Mouse (Mus musculus): Measurements from ENCODE around the gene Slc6a21. TPM values are rescaled to one million over a fixed set of nuclear protein-coding genes. Genes with fewer than 3 reads are reported as not detected.

Slc6a21 gene
- polyA plus RNA-seq, 1 experiment from 2014 or later = not detected

DNA sequence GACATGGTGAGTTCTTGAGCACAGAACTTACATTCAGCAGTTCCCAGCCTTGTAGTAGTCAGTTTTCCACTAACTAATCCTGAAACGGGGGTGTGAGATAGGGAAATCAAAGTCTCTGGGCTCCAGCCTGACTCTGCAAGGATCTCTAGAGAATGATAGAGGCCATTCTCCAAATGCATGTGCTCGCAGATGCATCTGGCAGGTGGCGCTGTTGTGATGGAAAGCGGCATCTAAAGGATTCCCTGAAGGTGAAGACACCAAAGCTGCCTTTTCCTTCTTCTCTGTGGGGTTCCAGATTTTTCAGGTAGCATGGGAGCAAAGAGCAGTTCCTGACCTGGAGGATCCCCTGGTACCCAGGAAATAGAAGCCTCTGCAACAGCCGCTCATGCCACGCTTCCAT lies 23.0 kb downstream of the Slc6a21 start:
- Histone ChIP-seq H3K9ac (no peak overlapping the region), H3K4me1 (replicated peaks) (0 out of 2 replicates have a peak, but pooled peaks cover 2% of the 10 kb centered on the region)
- WGBS (ENCODE audit: insufficient replicate concordance) = 12% methylated on average over 6 of the region's 6 CpGs

DNA sequence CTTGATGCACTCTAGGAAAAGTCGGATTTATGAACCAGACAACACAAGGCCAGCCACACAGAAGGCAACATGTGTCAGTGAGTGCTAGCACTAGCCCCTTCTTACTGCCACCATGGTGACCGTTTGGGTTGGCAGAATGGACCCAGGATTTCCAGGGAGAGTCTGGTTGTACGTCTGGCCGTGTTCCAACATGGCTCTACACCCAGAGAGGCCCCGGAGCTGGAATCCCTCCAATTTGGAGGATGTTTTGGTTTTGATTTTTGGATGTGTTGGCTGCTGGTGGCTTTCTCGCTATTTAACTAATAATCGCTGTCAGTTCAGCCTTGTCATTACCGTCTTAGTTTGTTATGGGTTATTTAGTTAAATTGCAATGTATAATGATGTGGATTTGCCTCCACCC lies 25.3 kb downstream of the Slc6a21 start:
- Histone ChIP-seq H3K9ac (no peak overlapping the region), H3K36me3 (replicated peaks) (no peaks in the 10 kb centered on the region), H3K27ac (replicated peaks) (no peak overlapping the region), H3K4me1 (replicated peaks) (0 out of 2 replicates have a peak, but pooled peaks cover 4% of the 10 kb centered on the region), H3K27me3 (0 out of 2 replicates have a peak, but pooled peaks cover 10% of the 10 kb centered on the region), H3K4me3 (replicated peaks) (no peak overlapping the region), H3K9me3 (replicated peaks) (no peaks in the 10 kb centered on the region), H3K4me2 (no peak overlapping the region)
- 71% methylated on average over 8 of the region's 8 CpGs for WGBS (ENCODE audit: insufficient replicate concordance)
- ATAC-seq (ENCODE audit: insufficient read depth) = no peak

More for the DNA sequence above, 23.0 kb downstream of the Slc6a21 start:
- Histone ChIP-seq H3K4me2 (no peak overlapping the region), H3K27ac (replicated peaks) (no peak overlapping the region), H3K4me3 (replicated peaks) (no peak overlapping the region), H3K27me3 (0 out of 2 replicates have a peak, but pooled peaks cover 10% of the 10 kb centered on the region), H3K9me3 (replicated peaks) (no peaks in the 10 kb centered on the region), H3K36me3 (replicated peaks) (no peaks in the 10 kb centered on the region)
- no peak for ATAC-seq (ENCODE audit: insufficient read depth)

DNA sequence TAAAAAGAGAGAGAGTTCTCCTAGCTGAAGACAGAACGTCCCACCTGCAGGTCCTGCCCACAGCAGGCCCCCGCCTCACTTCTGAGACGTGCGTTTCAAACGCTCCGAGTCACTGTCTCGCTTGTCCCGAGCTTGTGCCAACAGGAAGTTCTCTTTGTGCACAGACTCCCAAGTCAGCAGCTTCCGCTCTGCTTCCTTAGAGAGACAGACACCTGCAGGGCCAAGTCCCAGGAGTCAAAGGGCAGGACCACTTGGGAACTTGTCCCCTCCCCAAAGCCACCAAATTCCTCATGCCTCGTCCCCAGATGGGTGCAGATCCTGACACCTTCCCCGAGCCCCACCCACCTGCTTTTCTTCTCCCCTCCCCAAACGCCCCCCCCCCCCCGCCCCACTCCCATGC lies 27.6 kb downstream of the Slc6a21 start:
- H3K27me3 ChIP-seq = peaks cover 17% of the 10 kb centered on the region; the same call in 1 of the 2 replicates
- H3K36me3 ChIP-seq (replicated peaks) = no peaks in the 10 kb centered on the region
- H3K27ac ChIP-seq (replicated peaks) = no peak overlapping the region
- no peaks in the 10 kb centered on the region for H3K9me3 ChIP-seq (replicated peaks)
- WGBS (ENCODE audit: insufficient replicate concordance) = 23% methylated on average over 13 of the region's 13 CpGs
- peak overlapping the region; percentile 18; the same call in 1 of the 2 replicates for H3K4me2 ChIP-seq
- 0 out of 2 replicates have a peak, but pooled peaks cover 4% of the 10 kb centered on the region for H3K4me1 ChIP-seq (replicated peaks)
- H3K9ac ChIP-seq = no peak overlapping the region
- H3K4me3 ChIP-seq (replicated peaks) = no peak overlapping the region
- ATAC-seq (ENCODE audit: insufficient read depth) = no peak

DNA sequence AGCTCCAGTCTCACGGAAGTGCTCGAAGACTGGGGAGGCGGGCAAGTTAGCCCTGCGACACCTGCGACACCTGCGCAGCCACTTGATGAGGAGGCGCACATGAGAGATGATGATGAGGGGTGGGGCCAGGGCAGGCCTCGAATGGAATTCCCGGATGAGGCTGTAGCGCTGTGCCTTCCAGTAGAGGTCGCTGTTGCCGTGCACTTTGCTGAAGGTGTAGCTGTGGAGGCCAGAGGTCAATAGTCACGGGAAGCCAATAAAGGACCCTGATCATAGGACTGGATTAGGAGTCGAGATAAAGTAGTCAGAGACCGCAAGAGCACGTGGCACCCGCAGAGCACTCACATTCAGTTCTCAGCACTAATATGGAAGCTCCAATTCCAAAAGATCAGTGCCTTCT lies 28.0 kb downstream of the Slc6a21 start:
- no peak overlapping the region for H3K27ac ChIP-seq (replicated peaks)
- 0 out of 2 replicates have a peak, but pooled peaks cover 4% of the 10 kb centered on the region for H3K4me1 ChIP-seq (replicated peaks)
- no peaks in the 10 kb centered on the region for H3K9me3 ChIP-seq (replicated peaks)
- no peak overlapping the region for H3K4me3 ChIP-seq (replicated peaks)
- no peaks in the 10 kb centered on the region for H3K36me3 ChIP-seq (replicated peaks)
- peak overlapping the region; percentile 18; the same call in 1 of the 2 replicates for H3K4me2 ChIP-seq
- ATAC-seq (ENCODE audit: insufficient read depth) = peak; percentile 28; the same call in 1 of the 2 replicates
- 4% methylated on average over 17 of the region's 17 CpGs for WGBS (ENCODE audit: insufficient replicate concordance)
- H3K27me3 ChIP-seq = peaks cover 17% of the 10 kb centered on the region; the same call in 1 of the 2 replicates
- H3K9ac ChIP-seq = no peak overlapping the region

DNA sequence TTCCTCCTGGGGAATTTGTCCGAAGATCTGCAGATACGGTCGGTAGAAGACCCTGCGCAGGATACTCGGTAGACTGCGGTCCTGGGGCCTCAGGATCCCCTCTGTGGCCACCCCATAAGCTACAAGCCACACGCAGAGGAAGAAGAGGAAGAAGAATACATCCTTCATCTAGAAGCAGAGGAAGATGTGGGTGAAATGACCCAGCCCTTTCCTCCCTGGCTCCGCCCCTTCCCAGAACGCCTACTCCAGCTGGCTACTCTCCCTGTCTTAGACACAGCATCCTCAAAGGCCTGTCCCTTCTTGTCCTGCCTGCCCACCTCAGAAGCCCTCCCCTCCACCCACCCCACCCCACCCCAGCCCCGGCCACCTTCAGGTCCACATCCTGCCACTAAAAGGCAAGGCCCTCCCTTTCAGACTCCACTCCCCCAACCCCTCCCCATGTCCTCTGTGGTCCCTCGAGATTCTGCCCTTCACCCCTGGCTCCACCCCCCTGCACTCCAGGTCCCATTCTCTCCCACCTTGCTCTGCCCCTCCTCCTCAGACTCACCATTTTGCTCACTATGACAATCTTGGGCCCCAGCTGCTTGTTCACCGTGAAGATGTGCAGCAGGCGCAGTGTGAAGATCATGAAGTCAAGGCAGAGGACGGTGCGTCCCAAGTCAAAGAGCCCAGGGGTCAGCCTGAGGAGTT lies 31.4 kb downstream of the Slc6a21 start:
- Histone ChIP-seq H3K9ac (no peak overlapping the region), H3K9me3 (replicated peaks) (no peaks in the 10 kb centered on the region), H3K4me2 (no peak overlapping the region), H3K27ac (replicated peaks) (no peak overlapping the region), H3K36me3 (replicated peaks) (no peaks in the 10 kb centered on the region), H3K4me3 (replicated peaks) (no peak overlapping the region), H3K27me3 (peaks cover 7% of the 10 kb centered on the region; the same call in 1 of the 2 replicates), H3K4me1 (replicated peaks) (0 out of 2 replicates have a peak, but pooled peaks cover 4% of the 10 kb centered on the region)
- ATAC-seq (ENCODE audit: insufficient read depth) = no peak
- WGBS (ENCODE audit: insufficient replicate concordance) = 25% methylated on average over 15 of the region's 15 CpGs

DNA sequence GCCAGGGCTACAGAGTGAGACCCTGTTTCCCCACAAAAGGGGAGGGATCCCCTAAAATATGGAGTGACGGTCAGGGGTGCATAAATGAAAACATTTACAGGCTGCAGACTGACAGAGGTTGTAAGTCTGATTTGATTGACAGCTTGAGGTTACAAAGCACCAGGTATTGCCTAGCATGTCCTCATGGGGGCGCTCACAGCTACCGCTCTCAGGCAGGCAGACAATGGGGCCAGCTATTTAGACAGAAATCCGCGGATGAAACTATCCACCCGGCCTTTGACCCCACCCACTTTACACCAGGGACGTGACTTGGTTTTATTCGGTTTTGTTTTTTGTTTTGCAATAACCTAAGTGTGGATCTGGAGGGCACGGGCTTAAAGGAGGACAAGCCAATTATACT lies 32.1 kb downstream of the Slc6a21 start:
- Histone ChIP-seq H3K9me3 (replicated peaks) (no peaks in the 10 kb centered on the region), H3K27ac (replicated peaks) (no peak overlapping the region), H3K4me2 (no peak overlapping the region), H3K4me3 (replicated peaks) (no peak overlapping the region), H3K27me3 (peaks cover 7% of the 10 kb centered on the region; the same call in 1 of the 2 replicates), H3K36me3 (replicated peaks) (no peaks in the 10 kb centered on the region), H3K9ac (no peak overlapping the region), H3K4me1 (replicated peaks) (0 out of 2 replicates have a peak, but pooled peaks cover 4% of the 10 kb centered on the region)
- no peak for ATAC-seq (ENCODE audit: insufficient read depth)
- 12% methylated on average over 9 of the region's 9 CpGs for WGBS (ENCODE audit: insufficient replicate concordance)

DNA sequence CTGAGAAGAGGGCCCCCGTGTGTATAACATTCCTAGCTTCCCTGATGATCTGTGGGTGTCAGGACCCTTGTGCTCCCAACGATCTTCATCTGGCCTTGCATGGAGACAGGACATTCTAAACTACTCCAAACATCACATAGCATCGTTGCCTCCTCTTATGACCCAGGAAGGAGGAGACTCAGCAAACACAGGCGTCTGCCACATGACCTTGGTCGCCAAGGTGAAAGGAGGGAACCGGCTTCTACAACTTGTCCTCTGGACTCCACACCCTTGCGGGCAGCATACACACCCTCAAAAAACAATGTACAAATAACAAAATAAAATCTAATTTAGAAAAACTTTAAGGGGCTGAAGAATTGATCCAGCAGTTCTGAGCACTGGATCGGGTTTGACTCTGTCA lies 34.7 kb downstream of the Slc6a21 start:
- Histone ChIP-seq H3K4me3 (replicated peaks) (no peak overlapping the region), H3K27ac (replicated peaks) (no peak overlapping the region), H3K9me3 (replicated peaks) (no peaks in the 10 kb centered on the region), H3K36me3 (replicated peaks) (no peaks in the 10 kb centered on the region), H3K4me1 (replicated peaks) (no peaks in the 10 kb centered on the region), H3K9ac (no peak overlapping the region), H3K27me3 (peaks cover 7% of the 10 kb centered on the region; the same call in 1 of the 2 replicates), H3K4me2 (no peak overlapping the region)
- no peak for ATAC-seq (ENCODE audit: insufficient read depth)
- WGBS (ENCODE audit: insufficient replicate concordance) = 42% methylated on average over 8 of the region's 8 CpGs

DNA sequence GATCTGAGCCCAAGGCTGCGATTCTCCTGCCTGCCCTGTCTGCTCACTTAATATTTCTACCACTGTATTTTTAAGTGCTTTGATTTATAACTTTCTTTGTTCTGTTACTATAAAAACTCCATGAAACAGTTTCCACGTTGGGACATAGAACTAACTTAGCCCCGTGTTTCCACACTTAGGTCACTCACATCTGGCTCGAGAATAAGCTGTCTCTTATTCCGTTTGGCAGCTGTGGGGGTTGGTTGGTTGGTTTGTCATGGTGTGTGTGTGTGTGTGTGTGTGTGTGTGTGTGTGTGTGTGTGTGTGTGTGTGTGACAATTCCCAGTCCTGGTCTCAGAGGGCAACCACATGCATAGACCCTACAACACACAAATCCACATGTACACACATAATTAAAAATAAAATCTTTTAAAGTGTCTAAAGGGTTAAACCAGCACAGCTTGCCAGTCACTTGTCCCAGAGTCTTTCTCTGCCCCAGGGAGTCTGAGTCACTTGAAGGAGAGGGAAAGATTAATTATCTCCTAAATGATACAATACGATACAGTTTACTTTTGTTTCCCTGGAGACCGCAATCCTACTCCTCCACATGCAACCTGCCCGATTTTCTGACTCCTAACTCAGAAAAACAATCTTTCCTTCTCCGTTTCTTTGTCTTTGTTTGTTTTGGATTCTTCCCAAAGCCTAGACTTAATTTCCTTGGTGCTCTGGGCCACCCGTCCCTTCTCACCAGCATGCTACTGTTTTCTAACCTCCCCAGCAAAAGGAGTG lies 35.6 kb downstream of the Slc6a21 start:
- Histone ChIP-seq H3K9me3 (replicated peaks) (no peaks in the 10 kb centered on the region), H3K4me1 (replicated peaks) (no peaks in the 10 kb centered on the region), H3K27me3 (peaks cover 7% of the 10 kb centered on the region; the same call in 1 of the 2 replicates), H3K4me2 (no peak overlapping the region), H3K36me3 (replicated peaks) (no peaks in the 10 kb centered on the region), H3K9ac (no peak overlapping the region), H3K4me3 (replicated peaks) (no peak overlapping the region), H3K27ac (replicated peaks) (no peak overlapping the region)
- WGBS (ENCODE audit: insufficient replicate concordance) = 46% methylated on average over 10 of the region's 10 CpGs
- no peak for ATAC-seq (ENCODE audit: insufficient read depth)

DNA sequence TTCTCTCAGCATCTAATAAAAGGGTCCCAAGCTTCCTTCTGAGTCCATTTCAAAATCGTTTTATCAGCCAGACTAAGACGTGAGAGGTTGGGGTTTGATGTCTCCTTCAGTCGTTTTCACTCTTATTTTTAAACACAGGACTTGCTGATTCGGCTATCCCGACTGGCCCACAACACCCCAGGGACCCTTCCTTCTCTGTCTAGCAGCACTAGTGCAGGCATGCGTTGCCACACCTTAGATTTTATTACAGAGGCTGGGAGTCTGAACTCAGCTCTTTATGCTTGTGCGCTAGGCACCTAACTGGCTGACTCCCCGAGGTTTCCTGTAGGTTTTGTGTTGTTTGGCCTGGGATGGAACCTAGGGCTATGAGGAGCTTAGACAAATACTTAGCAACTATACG lies 36.2 kb downstream of the Slc6a21 start:
- Histone ChIP-seq H3K27me3 (peaks cover 3% of the 10 kb centered on the region; the same call in 1 of the 2 replicates), H3K4me3 (replicated peaks) (no peak overlapping the region), H3K36me3 (replicated peaks) (no peaks in the 10 kb centered on the region), H3K4me1 (replicated peaks) (no peaks in the 10 kb centered on the region), H3K9ac (no peak overlapping the region), H3K4me2 (no peak overlapping the region), H3K9me3 (replicated peaks) (no peaks in the 10 kb centered on the region), H3K27ac (replicated peaks) (no peak overlapping the region)
- no peak for ATAC-seq (ENCODE audit: insufficient read depth)
- 43% methylated on average over 9 of the region's 9 CpGs for WGBS (ENCODE audit: insufficient replicate concordance)

DNA sequence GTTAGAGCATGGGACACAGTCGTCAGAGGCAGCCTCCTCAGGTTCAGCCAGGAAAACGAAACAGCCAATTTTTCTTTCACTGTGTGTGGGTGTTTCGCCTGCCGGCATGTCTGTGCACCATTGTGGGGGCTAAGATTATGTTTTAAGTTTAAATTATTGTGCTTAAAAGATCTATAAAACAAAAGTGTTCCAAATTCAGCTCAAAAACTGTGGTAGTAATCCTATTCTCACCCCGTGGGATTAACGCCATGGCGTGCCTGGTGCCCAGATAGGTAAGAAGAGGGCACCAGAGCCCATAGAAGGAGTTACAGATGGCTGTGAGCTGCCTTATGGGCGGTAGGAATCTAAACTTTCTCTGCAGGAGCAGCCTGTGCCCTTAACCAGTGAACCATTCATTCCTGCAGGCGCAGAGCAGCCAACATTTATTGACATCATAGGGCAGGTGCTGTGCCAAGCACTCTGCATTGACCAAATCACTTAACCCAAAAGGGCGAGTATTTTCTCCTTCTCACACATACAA lies 37.9 kb downstream of the Slc6a21 start:
- no peak for ATAC-seq (ENCODE audit: insufficient read depth)
- Histone ChIP-seq H3K27me3 (no peaks in the 10 kb centered on the region), H3K27ac (replicated peaks) (no peak overlapping the region), H3K4me3 (replicated peaks) (no peak overlapping the region), H3K9me3 (replicated peaks) (no peaks in the 10 kb centered on the region), H3K4me2 (no peak overlapping the region), H3K9ac (no peak overlapping the region), H3K36me3 (replicated peaks) (no peaks in the 10 kb centered on the region), H3K4me1 (replicated peaks) (no peaks in the 10 kb centered on the region)
- WGBS (ENCODE audit: insufficient replicate concordance) = 64% methylated on average over 10 of the region's 10 CpGs

DNA sequence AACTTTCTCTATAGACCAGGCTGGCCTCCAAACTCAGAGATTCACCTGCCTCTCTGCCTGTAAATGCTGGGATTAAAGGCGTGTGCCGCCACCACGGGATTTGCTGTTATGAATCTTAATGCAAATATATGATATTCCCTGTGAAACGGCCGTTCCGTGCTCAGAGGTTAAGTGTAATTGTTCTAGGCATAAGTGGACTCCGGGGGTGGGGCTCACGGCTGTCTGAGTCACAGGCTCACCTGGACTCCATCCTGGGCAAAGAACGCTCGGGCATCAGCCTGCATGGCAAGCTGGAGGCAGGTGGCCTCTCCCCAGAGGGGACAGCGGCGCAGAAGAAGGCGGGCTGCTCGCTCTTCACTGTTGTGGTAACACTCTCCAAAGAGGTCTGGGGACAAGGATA lies 39.2 kb downstream of the Slc6a21 start:
- no peaks in the 10 kb centered on the region for H3K9me3 ChIP-seq (replicated peaks)
- no peaks in the 10 kb centered on the region for H3K4me1 ChIP-seq (replicated peaks)
- 75% methylated on average over 14 of the region's 14 CpGs for WGBS (ENCODE audit: insufficient replicate concordance)
- no peak overlapping the region for H3K27ac ChIP-seq (replicated peaks)
- H3K9ac ChIP-seq = no peak overlapping the region
- no peak overlapping the region for H3K4me2 ChIP-seq
- no peak for ATAC-seq (ENCODE audit: insufficient read depth)
- no peaks in the 10 kb centered on the region for H3K36me3 ChIP-seq (replicated peaks)
- H3K4me3 ChIP-seq (replicated peaks) = no peak overlapping the region
- no peaks in the 10 kb centered on the region for H3K27me3 ChIP-seq
